Mouse (Mus musculus): Measurements from ENCODE around the gene Akap6.

Akap6 gene

GRCm38 (mm10) chr12:52699146-52699545, at the start of gene Akap6:
Gene Akap6 (plus strand): TSS chr12:52699383.
- no peak for DNase-seq (ENCODE audit: low read depth)

DNA sequence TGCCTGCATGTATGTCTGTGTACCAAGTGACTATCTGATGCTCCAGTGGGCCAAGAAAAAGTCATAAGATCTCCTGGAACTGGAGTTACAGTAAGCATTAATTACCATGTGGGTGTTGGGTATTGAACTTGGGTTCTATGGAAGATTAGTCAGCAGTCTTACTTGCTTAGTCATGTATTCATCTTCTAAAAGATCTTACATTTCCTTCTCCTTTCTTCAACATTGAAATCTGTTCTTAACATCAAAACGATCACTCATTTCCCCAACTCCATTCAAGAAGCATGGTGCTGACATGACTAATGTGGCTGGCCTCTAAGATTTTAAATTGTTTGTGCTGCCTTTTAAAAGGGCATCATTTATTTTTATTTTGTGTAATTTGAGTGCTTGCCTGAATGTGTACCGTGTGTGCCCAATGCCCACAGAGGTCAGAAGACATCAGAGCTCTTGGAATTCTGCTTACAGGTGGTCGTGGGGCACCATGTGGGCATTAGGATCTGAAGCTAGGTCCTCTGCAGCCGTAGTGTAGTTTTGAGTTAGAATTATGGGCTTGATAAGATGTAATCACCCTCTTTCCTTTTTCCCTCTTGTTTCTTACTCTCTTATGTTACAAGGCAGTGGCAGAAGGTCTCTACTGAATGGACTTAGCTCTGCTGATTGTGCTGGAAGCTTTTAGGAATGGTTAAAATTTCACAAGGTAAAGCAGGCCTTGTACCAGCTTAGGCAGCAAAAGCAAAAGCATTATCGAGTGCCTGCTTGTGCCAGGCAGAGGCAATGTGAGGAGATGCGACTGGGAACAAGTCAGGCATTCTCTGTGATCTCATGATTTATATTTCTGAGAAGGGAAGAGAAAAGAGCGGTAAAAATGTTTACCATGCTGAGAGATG, 36.0 kb upstream of the Akap6 start:
- DNase-seq (ENCODE audit: low read depth), result no peak

- no peak for DNase-seq (ENCODE audit: low read depth)
Measured at GRCm38 (mm10) chr12:52664944-52665343, 34.2 kb upstream of the Akap6 start.

DNA sequence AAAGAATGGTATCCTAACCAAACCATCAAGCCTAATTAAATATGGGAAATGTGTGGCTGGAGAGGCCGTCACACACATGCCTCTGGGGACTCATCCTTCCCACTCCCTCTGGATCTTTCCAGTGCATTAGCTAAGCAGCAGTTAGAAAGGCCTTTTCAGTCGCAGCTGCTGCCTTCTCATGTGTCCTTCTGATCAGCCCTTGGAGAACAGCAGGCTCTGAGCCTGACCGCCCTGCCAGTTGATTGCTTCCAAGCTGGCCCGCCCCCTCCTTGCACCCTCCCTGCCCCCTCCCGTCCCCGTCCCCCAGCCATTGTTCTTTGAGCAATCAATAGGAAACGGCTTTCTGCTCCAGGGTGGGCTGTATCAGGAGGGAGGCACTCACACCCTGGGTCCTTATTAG, 27.7 kb upstream of the Akap6 start:
- DNase-seq (ENCODE audit: low read depth), result no peak

DNA sequence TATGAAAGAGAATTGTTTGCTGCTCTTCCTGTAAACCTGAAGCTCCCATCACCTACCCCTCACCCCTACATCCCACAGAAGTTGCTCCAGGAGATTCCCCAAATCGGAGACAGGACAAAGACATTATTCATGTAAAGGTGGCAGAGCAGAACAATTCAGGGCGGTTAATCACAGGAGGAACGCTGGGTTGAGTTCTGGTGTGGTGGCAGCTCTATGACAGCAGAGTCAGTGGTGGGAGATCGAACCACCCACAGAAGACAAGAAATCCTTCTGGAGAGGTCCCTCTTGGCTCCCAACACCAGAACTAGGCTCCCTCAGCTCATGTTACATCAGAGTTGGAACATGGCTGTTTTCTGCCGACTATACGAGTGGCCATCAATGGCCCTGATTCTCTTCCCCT, 27.2 kb upstream of the Akap6 start:
- DNase-seq (ENCODE audit: low read depth), result no peak

DNA sequence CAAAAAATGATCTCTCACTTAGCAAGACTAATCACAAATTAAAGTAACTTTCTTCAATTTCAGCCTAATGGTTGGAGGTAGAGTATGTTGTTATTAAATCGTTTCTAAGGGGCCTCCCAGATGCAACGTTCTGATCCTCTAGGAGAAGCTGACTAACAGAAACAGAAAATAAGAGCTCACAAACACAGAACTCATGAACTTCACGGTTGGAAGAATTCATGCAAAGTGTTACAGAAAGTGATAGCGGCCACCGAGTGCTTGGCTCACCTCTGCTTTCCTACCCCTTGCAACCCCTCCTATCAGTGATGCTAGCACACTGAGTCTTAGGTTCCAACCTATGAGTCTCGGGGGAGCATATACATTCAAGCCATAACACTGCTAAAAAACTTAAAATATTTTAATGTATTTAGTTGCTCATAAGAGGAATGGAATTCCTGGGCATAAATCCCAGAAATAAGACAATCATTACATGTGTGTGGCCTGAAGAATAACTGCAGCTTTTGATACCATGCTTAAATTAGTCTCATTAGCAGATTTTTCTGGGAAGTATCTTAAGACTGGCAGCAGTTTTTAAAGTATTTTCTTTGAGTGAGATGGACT, 25.7 kb upstream of the Akap6 start:
- DNase-seq (ENCODE audit: low read depth), result no peak

- DNase-seq (ENCODE audit: low read depth), result no peak
Measured at GRCm38 (mm10) chr12:52675010-52675409, 24.2 kb upstream of the Akap6 start.

- no peak for DNase-seq (ENCODE audit: low read depth)
Measured at GRCm38 (mm10) chr12:52687355-52687754, 11.8 kb upstream of the Akap6 start.

- no peak for DNase-seq (ENCODE audit: low read depth)
Measured at GRCm38 (mm10) chr12:52688712-52689111, 10.5 kb upstream of the Akap6 start.

GRCm38 (mm10) chr12:52691552-52691951, 7.6 kb upstream of the Akap6 start:
- no peak for DNase-seq (ENCODE audit: low read depth)

DNA sequence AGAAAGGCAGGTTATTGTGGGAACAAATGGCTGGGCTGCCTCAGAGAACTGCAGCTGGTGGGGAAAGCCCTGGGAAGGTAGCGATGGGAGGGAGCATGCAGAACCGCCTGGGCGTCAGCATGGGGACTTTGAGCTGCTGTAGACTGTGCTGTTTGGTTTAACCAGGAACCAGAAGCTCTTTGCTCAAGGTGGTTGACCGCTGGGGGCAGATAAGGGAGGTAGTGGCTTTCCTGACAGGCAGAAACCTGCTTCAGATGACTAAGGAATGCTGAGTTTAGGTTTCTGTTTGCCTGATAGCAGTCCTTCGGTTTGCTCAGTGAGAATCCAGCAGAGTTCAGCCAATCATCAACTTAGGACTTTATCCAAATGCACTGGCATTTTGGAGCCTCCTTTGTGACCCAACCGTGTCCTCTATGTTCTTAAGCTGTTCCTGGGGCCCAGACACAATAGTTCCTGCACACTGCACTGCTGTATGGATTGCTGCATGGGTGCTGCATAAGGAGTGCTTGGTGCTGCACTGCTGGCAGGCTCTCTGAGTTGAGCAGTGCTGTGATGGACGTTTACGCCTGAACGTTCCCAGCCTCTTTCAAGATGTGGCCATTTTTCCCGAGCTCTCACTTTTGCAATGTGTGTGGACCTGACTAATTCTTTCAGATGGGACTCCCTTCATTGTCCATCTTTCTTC, 6.8 kb upstream of the Akap6 start:
- DNase-seq (ENCODE audit: low read depth), result peak; percentile 32

GRCm38 (mm10) chr12:52697407-52698109, 1.6 kb upstream of the Akap6 start:
- DNase-seq (ENCODE audit: low read depth), result no peak

DNA sequence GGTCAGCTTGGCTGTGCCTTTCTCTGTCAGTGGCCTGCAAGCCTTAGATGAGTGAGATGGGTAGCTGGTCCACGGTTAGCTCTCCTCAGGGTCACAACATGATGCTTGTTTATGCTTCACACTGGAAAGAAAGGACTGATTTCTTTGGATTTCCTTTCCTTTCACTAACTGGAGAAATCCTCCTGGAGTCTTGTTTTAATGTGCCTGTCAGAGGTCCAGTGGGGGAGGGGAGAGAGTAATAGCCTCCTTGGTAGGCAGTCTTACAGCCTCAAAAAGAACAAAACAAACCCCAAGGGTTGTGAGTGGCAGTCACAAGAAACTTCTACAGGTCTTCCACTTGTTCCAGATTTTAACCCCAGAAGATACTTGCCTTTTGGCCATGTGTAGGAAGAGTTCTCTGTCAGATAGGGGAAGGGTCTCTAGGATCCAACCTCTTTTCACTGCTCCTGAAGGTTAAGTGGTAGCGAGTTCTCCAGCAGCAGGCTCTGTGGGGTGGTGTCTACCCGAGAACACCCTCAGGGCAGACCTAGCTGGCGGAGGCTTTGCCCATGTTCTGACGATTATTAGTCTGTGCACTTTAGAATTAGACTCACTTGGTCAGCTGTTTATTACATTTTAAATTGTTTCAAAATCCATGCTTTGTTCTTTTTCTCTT, 780 bp upstream of the Akap6 start:
- DNase-seq (ENCODE audit: low read depth), result no peak

DNA sequence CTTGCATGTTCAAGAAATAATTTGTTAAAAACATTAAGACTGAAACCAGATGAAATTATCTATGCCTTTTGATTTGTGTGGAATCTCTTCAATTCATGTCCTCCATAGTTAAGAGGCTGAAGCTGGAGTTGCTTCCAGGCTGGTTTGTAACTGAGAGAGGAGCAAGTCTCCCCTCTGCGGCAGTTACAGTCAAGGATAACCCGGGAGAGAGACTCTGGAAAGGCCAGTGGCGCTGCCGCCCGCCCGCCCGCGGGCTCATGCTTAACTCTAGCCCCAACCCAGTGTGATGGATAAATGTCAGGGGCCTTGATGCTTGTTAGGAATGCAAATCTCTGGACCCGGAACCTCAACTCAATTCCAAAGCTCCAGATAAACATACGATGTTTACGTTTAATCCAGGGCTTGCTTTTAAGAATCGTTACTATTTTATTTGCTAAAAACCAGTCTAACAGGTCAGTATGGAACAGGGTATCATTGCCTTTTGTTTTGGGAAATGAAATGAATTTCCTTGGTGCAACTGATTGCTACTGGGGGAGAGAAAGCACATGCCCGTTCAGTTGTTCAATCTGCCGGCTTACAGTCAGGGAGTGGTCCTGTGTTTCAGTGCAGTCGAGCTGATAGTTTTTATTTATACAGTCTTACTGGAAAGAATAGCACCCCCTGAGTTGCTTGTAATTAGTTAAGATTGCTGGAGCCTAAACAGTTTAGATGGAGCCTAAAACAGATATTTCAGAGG, 946 bp downstream of the Akap6 start:
- no peak for DNase-seq (ENCODE audit: low read depth)

DNA sequence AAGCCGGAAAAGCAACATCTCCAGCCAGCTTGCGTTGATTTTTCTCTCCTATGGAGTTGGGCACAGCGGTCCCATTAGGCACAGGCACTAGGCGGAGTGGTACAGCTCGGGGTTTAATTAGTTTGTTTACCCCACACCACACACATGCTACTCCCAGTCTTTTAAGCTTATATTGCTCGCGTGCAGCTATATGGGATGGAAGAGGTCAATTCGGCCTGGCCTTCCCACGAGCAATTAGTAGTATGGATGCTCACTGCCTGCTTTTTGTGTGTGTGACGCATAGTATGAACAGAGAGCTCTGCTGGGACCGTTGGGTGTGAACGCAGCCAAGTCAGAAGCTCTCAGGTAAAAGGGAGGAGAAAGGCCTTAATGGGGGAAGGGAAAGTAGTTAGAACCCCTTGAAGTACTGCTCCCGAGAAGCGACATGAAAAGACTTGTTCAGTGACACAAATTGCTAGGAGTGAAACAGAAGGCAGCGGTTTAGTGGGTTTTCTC, 1.6 kb downstream of the Akap6 start:
- no peak for DNase-seq (ENCODE audit: low read depth)

DNA sequence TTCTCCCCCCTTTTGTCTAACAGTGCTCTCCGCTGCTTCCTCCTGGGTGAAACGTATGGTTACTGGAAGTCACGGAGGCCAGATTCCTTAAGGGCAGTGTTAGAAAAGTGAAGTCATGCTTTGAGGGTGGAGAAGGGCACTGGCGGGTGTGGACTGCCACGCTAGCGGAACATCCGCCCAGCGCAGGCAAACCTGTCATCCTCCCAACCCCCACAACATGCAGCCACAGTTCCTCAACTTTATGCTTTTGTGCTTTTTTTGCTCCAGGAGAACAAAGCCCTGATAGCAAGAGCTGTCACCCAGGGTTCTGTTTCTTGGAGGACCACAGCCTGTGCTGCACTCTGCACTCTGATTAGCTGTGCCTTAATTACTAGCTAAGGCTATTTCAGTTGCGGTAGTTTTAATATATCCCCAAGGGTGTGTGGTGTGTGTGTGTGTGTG, 2.0 kb downstream of the Akap6 start:
- DNase-seq (ENCODE audit: low read depth), result no peak

DNA sequence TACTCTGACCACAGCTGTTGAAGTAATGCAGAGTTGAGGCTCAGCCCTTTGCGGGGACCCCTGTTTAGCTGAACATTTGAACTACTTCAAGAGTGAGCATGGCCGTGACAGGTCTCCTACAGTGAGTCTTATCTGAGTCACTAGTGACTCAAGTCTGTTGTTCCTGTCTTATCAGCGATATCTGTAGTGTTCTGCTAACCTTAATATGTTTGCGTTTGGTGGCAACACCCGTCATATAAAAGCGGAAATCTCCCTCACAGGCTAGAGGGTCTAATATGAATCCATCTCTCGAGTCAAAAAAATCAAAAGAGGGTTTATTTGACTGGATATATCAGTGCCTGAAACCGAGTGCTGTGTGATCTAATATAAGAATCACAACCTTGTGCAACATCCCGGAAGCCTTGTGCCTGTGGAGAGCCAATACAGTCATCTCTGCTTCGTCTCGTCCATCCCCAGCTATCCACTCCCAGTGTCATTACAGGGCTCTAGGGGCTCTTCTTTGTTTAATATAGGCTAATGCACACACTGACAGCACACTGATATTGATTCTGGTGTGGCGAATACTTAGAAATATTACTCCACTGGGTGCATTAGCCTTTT, 3.3 kb downstream of the Akap6 start:
- DNase-seq (ENCODE audit: low read depth), result no peak

DNA sequence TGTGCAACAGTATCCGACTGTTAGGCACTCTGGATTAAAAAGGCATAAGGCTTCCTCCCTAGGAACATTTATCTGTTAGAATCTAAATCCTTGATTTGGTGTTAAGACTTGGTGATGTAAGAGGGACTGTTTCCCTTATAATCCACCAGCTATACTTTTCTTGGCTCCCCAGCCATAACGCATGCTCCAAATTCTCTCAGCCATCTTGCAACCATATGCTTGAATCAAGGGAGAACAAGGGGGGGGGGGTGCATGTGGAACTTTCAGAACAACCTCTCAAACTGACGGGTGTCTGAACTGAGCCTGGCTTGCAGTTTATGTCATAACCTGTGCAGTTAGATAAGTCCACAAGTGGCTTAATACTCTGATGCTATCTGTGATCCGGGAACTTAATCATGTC, 4.9 kb downstream of the Akap6 start:
- DNase-seq (ENCODE audit: low read depth), result no peak

DNA sequence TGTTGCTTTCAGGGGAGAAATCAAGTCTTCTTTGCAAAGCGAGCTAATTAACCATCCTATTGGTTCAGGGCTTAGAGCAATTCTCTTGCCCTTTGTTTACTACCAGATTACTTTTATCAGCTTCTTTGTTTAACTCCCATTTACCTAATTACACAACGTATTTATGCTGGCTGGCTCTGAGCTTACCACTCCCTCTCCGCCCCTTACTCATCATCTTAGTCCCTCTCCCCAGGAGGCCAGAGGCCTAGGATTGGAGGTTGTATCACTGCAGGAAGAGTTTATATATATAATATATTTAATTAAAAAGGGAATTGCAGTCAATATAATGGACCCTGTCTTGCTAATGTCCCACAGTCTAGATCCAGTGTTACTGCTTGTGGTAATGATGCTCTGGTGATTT, 5.6 kb downstream of the Akap6 start:
- no peak for DNase-seq (ENCODE audit: low read depth)

DNA sequence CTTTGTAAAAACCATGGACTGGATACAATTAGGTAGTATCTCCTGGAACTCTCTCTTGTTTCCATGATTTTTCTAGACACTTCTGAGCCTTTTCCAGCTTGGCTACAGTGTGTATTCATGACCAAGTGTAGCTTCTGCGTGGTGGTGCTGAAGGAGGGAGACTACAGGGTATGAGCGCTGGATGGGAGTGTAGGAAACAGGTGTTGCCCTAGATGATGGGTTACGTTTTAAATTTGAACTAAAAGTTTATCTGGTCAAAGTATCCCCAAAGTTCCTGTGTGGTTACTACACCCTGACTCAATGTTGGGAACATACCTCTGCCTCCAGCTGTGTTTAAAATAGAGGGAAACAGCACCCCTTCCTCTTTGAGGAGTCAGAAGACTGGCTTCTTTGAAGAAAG, 12.2 kb downstream of the Akap6 start:
- DNase-seq (ENCODE audit: low read depth), result no peak
